Mouse (Mus musculus): ENCODE measurements at regions not wholly inside any gene's neighbourhood (a gene's known extent, or its start where the extent isn't known, plus 50 kb on each side); places are given as distances from the start of the nearest gene placed in this dataset.

- 88% methylated on average over 7 of the region's 7 CpGs for WGBS
- H3K27me3 ChIP-seq (replicated peaks; ENCODE audit: control insufficient read depth, insufficient read depth, low read length) = no peaks in the 10 kb centered on the region
- H3K4me3 ChIP-seq (ENCODE audit: low read length) = no peak overlapping the region
- no peaks in the 10 kb centered on the region for H3K4me1 ChIP-seq (ENCODE audit: control insufficient read depth, insufficient read depth, low read depth, low read length)
- H3K27ac ChIP-seq (ENCODE audit: low read depth, low read length) = no peak overlapping the region
- no peak overlapping the region for H3K4me2 ChIP-seq (ENCODE audit: low read length)
- ATAC-seq = no peak
- H3K36me3 ChIP-seq (ENCODE audit: control insufficient read depth, insufficient read depth, low read length) = no peaks in the 10 kb centered on the region
- H3K9ac ChIP-seq (ENCODE audit: low read depth, low read length) = no peak overlapping the region
- no peaks in the 10 kb centered on the region for H3K9me3 ChIP-seq (ENCODE audit: control insufficient read depth, low read length)
Measured at GRCm38 (mm10) chr13:47435631-47436030, 313.2 kb downstream of the Rnf144b start.

GRCm38 (mm10) chr13:47444876-47445275, 322.4 kb downstream of the Rnf144b start:
- no peaks in the 10 kb centered on the region for H3K4me1 ChIP-seq (ENCODE audit: control insufficient read depth, insufficient read depth, low read depth, low read length)
- WGBS = 88% methylated on average over 3 of the region's 3 CpGs
- ATAC-seq = no peak

GRCm38 (mm10) chr13:47452186-47452760, 329.8 kb downstream of the Rnf144b start:
- ATAC-seq = peak; percentile 48
- H3K4me3 ChIP-seq (ENCODE audit: low read length) = no peak overlapping the region; the same call in 1 of the 2 replicates
- no peaks in the 10 kb centered on the region for H3K27me3 ChIP-seq (replicated peaks; ENCODE audit: control insufficient read depth, insufficient read depth, low read length)
- H3K9ac ChIP-seq (ENCODE audit: low read depth, low read length) = peak overlapping the region; percentile 31
- no peaks in the 10 kb centered on the region for H3K9me3 ChIP-seq (ENCODE audit: control insufficient read depth, low read length)
- peaks cover 3% of the 10 kb centered on the region; the same call in 1 of the 2 replicates for H3K4me1 ChIP-seq (ENCODE audit: control insufficient read depth, insufficient read depth, low read depth, low read length)
- H3K4me2 ChIP-seq (ENCODE audit: low read length) = peak overlapping the region; percentile 46
- no peaks in the 10 kb centered on the region for H3K36me3 ChIP-seq (ENCODE audit: control insufficient read depth, insufficient read depth, low read length)
- peak overlapping the region; percentile 72 for H3K27ac ChIP-seq (ENCODE audit: low read depth, low read length)
- 48% methylated on average over 17 of the region's 17 CpGs for WGBS

More at GRCm38 (mm10) chr13:47444876-47445275, 322.4 kb downstream of the Rnf144b start:
- no peak overlapping the region for H3K4me2 ChIP-seq (ENCODE audit: low read length)
- no peak overlapping the region for H3K27ac ChIP-seq (ENCODE audit: low read depth, low read length)
- no peaks in the 10 kb centered on the region for H3K9me3 ChIP-seq (ENCODE audit: control insufficient read depth, low read length)
- no peak overlapping the region for H3K9ac ChIP-seq (ENCODE audit: low read depth, low read length)
- H3K27me3 ChIP-seq (replicated peaks; ENCODE audit: control insufficient read depth, insufficient read depth, low read length) = no peaks in the 10 kb centered on the region
- no peaks in the 10 kb centered on the region for H3K36me3 ChIP-seq (ENCODE audit: control insufficient read depth, insufficient read depth, low read length)
- H3K4me3 ChIP-seq (ENCODE audit: low read length) = no peak overlapping the region

GRCm38 (mm10) chr13:47462148-47462547, 339.7 kb downstream of the Rnf144b start:
- no peaks in the 10 kb centered on the region for H3K9me3 ChIP-seq (ENCODE audit: control insufficient read depth, low read length)
- no peak overlapping the region for H3K27ac ChIP-seq (ENCODE audit: low read depth, low read length)
- H3K27me3 ChIP-seq (replicated peaks; ENCODE audit: control insufficient read depth, insufficient read depth, low read length) = no peaks in the 10 kb centered on the region
- ATAC-seq = no peak
- H3K4me2 ChIP-seq (ENCODE audit: low read length) = no peak overlapping the region
- no peak overlapping the region for H3K4me3 ChIP-seq (ENCODE audit: low read length)
- H3K9ac ChIP-seq (ENCODE audit: low read depth, low read length) = no peak overlapping the region
- no peaks in the 10 kb centered on the region for H3K36me3 ChIP-seq (ENCODE audit: control insufficient read depth, insufficient read depth, low read length)
- WGBS = 85% methylated on average over 8 of the region's 8 CpGs
- H3K4me1 ChIP-seq (ENCODE audit: control insufficient read depth, insufficient read depth, low read depth, low read length) = no peaks in the 10 kb centered on the region

- no peaks in the 10 kb centered on the region for H3K9me3 ChIP-seq (ENCODE audit: control insufficient read depth, low read length)
- H3K4me2 ChIP-seq (ENCODE audit: low read length) = no peak overlapping the region
- no peak overlapping the region for H3K9ac ChIP-seq (ENCODE audit: low read depth, low read length)
- no peaks in the 10 kb centered on the region for H3K27me3 ChIP-seq (replicated peaks; ENCODE audit: control insufficient read depth, insufficient read depth, low read length)
- H3K36me3 ChIP-seq (ENCODE audit: control insufficient read depth, insufficient read depth, low read length) = no peaks in the 10 kb centered on the region
- H3K4me3 ChIP-seq (ENCODE audit: low read length) = no peak overlapping the region
- ATAC-seq = peak; percentile 73
- no peaks in the 10 kb centered on the region; the same call in 1 of the 2 replicates for H3K4me1 ChIP-seq (ENCODE audit: control insufficient read depth, insufficient read depth, low read depth, low read length)
- H3K27ac ChIP-seq (ENCODE audit: low read depth, low read length) = no peak overlapping the region
- WGBS = 31% methylated on average over 14 of the region's 14 CpGs
Measured at GRCm38 (mm10) chr13:47471543-47472213, 349.2 kb downstream of the Rnf144b start.

GRCm38 (mm10) chr13:47480159-47480558, 357.7 kb downstream of the Rnf144b start:
- Histone ChIP-seq H3K4me3 (ENCODE audit: low read length) (no peak overlapping the region), H3K27ac (ENCODE audit: low read depth, low read length) (no peak overlapping the region), H3K4me2 (ENCODE audit: low read length) (no peak overlapping the region), H3K9ac (ENCODE audit: low read depth, low read length) (no peak overlapping the region), H3K4me1 (ENCODE audit: control insufficient read depth, insufficient read depth, low read depth, low read length) (no peaks in the 10 kb centered on the region), H3K27me3 (replicated peaks; ENCODE audit: control insufficient read depth, insufficient read depth, low read length) (no peaks in the 10 kb centered on the region), H3K9me3 (ENCODE audit: control insufficient read depth, low read length) (no peaks in the 10 kb centered on the region), H3K36me3 (ENCODE audit: control insufficient read depth, insufficient read depth, low read length) (no peaks in the 10 kb centered on the region)
- no peak for ATAC-seq
- 67% methylated on average over 10 of the region's 10 CpGs for WGBS

GRCm38 (mm10) chr13:47484819-47485218, 362.4 kb downstream of the Rnf144b start:
- Histone ChIP-seq H3K4me1 (ENCODE audit: control insufficient read depth, insufficient read depth, low read depth, low read length) (no peaks in the 10 kb centered on the region), H3K27ac (ENCODE audit: low read depth, low read length) (no peak overlapping the region)

GRCm38 (mm10) chr13:47486111-47486510, 363.7 kb downstream of the Rnf144b start:
- no peak overlapping the region for H3K27ac ChIP-seq (ENCODE audit: low read depth, low read length)
- H3K4me3 ChIP-seq (ENCODE audit: low read length) = no peak overlapping the region
- no peaks in the 10 kb centered on the region for H3K36me3 ChIP-seq (ENCODE audit: control insufficient read depth, insufficient read depth, low read length)
- no peaks in the 10 kb centered on the region for H3K27me3 ChIP-seq (replicated peaks; ENCODE audit: control insufficient read depth, insufficient read depth, low read length)
- no peak for ATAC-seq
- no peaks in the 10 kb centered on the region for H3K9me3 ChIP-seq (ENCODE audit: control insufficient read depth, low read length)
- no peaks in the 10 kb centered on the region for H3K4me1 ChIP-seq (ENCODE audit: control insufficient read depth, insufficient read depth, low read depth, low read length)
- H3K4me2 ChIP-seq (ENCODE audit: low read length) = no peak overlapping the region
- H3K9ac ChIP-seq (ENCODE audit: low read depth, low read length) = no peak overlapping the region

More at GRCm38 (mm10) chr13:47484819-47485218, 362.4 kb downstream of the Rnf144b start:
- no peak overlapping the region for H3K4me2 ChIP-seq (ENCODE audit: low read length)
- no peaks in the 10 kb centered on the region for H3K27me3 ChIP-seq (replicated peaks; ENCODE audit: control insufficient read depth, insufficient read depth, low read length)
- no peak overlapping the region for H3K4me3 ChIP-seq (ENCODE audit: low read length)
- H3K9ac ChIP-seq (ENCODE audit: low read depth, low read length) = no peak overlapping the region
- H3K36me3 ChIP-seq (ENCODE audit: control insufficient read depth, insufficient read depth, low read length) = no peaks in the 10 kb centered on the region
- no peak for ATAC-seq
- 94% methylated on average over 2 of the region's 2 CpGs for WGBS
- no peaks in the 10 kb centered on the region for H3K9me3 ChIP-seq (ENCODE audit: control insufficient read depth, low read length)

GRCm38 (mm10) chr13:47486658-47487057, 364.2 kb downstream of the Rnf144b start:
- no peak for ATAC-seq
- H3K9ac ChIP-seq (ENCODE audit: low read depth, low read length) = no peak overlapping the region
- H3K4me2 ChIP-seq (ENCODE audit: low read length) = no peak overlapping the region
- H3K36me3 ChIP-seq (ENCODE audit: control insufficient read depth, insufficient read depth, low read length) = no peaks in the 10 kb centered on the region
- WGBS = 92% methylated on average over 3 of the region's 3 CpGs
- H3K4me1 ChIP-seq (ENCODE audit: control insufficient read depth, insufficient read depth, low read depth, low read length) = no peaks in the 10 kb centered on the region
- no peak overlapping the region for H3K4me3 ChIP-seq (ENCODE audit: low read length)
- no peaks in the 10 kb centered on the region for H3K27me3 ChIP-seq (replicated peaks; ENCODE audit: control insufficient read depth, insufficient read depth, low read length)
- H3K9me3 ChIP-seq (ENCODE audit: control insufficient read depth, low read length) = no peaks in the 10 kb centered on the region
- no peak overlapping the region for H3K27ac ChIP-seq (ENCODE audit: low read depth, low read length)

Data from hindbrain, embryonic 16.5 days (tissue).